Mouse (Mus musculus) brain, embryonic 14.5 days (tissue): Measurements from ENCODE around the gene Runx1. TPM values are rescaled to one million over a fixed set of nuclear protein-coding genes. Genes with fewer than 3 reads are reported as not detected.

Experiments used
- DNase-seq: peaks from one replicate; pipeline ENCODE4 v3.0.0-alpha.2; 2011; ENCODE audit warnings: low read depth
- CTCF ChIP-seq: fragments of 200-500 bp; IDR thresholded peaks from 2 replicates; pipeline ENCODE4 v1.5.1; 2012; ENCODE audit warnings: inconsistent platforms, mild to moderate bottlenecking, moderate library complexity, borderline replicate concordance; ENCODE audit not compliant: insufficient read depth, insufficient read length; ENCODE audit errors: extremely low read depth
- POLR2A ChIP-seq: fragments of 200-500 bp; IDR thresholded peaks from 2 replicates; pipeline ENCODE4 v1.6.1; 2012; ENCODE audit warnings: mild to moderate bottlenecking, inconsistent platforms, borderline replicate concordance; ENCODE audit not compliant: poor library complexity, insufficient read depth, insufficient read length, severe bottlenecking; ENCODE audit errors: extremely low read depth
- polyA plus RNA-seq: library from polyadenylated mRNA; depleted of rRNA; stranded (reverse); fragments of >200 nt; gene quantifications from 2 replicates; pipeline ENCODE4 v1.2.3, GENCODE M21; 2012

The Runx1 gene
- polyA plus RNA-seq, 1 experiment, result 1.4 TPM

DNA sequence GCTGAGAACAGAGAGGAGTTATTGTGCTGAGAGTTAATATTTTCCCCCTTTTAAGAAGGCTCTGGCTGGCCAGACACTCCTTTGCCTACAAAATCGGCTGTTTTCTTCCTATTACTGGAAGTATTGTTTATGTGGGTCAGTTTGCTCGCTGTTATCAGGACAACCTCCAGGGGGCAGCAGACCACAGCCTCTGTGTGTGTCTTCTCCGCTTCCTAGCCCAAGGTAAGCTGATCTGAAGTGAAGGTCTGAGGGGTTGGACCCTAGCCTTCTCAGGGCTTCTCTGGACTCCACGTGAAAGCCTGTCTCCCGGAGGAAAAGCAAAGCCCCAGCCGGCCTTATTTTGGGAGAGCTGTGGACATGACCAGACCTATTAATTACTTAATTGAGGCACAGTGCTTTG is 260.2 kb downstream of the Runx1 start:
- DNase-seq, result peak; percentile 88
- peak; percentile 93 for TF ChIP-seq CTCF
- no peak for TF ChIP-seq POLR2A

DNA sequence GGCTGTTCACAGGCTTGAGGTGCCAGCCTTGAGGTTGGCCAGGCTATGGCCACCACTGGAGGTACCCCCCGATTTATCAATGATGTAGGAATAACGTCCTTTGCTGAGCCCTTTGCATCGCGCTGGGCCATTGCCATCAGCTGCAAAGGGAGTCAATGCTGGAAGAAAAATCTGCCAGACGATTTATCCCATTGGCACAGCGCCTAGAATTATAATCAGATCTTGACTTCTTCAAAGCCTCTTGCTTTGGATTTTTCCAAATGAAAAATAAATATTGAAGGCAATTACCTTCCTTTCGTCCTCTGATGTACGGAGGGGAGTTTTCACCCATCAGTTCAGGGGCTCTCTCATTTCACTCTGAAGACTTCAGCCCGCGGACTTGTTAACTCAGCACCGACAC is 260.7 kb downstream of the Runx1 start:
- TF ChIP-seq CTCF, result no peak
- TF ChIP-seq POLR2A, result no peak
- DNase-seq, result peak; percentile 56

DNA sequence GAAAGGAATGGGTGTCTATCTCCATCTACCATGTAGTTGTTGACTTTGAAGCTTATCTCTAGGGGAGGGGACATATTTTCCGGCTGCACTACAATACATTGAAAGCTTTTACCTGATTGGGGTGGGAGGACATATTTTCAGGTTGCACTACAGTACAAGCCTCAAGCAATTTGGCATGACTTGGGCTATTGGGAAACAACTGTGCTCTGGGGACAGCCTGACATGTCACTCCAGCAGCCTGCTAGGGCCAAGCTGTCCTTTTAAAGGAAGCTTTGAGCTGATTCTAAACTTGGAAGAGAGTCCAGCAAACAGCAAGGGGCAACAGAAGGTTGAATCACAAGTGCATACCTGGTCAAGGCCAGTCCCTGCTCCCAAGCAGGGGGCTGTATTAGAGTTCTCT is 270.9 kb downstream of the Runx1 start:
- TF ChIP-seq POLR2A (no peak), CTCF (no peak)

DNA sequence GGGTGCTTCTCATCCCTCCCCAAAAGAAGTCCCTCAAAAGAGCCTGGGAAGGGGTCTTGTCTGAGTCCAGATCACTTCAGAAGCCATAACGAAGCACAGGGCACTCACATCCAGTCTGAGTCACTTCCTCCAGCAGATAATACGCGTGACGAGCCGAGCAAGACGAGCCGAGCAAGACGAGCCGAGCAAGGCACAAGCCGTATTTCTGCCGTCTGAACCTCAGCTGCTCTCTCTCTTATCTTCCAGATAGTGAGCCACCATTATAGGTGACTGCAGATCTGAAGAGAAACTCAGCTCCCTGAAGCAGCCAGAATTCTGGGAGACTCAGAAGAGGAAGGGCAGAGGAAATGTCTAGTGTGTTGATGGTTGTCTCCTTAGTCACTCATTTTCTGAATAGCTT is 273.1 kb downstream of the Runx1 start:
- TF ChIP-seq CTCF (no peak), POLR2A (no peak)
- no peak for DNase-seq

More for the DNA sequence above, 270.9 kb downstream of the Runx1 start:
- DNase-seq, result no peak

DNA sequence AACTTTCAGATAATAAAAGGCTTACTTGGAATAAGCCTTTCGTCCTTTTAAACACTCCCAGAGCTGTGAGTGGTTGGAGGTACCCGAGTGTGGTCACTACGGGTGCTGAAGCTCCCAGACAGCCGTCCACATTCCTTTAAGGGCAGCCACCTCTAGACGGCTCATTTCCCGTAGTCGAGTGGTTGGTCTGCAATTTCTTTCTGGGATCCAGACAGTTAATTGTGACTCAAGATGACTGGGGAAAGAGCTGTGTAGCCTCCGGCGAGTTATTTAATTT is 273.9 kb downstream of the Runx1 start:
- no peak for TF ChIP-seq CTCF
- no peak for TF ChIP-seq POLR2A

More for the DNA sequence above, 273.9 kb downstream of the Runx1 start:
- DNase-seq, result no peak
